Mouse (Mus musculus) left cerebral cortex, postnatal 36 days (tissue): ENCODE measurements at regions not wholly inside any gene's neighbourhood (a gene's known extent, or its start where the extent isn't known, plus 50 kb on each side); places are given as distances from the start of the nearest gene placed in this dataset.

Experiments used
- DNase-seq, 2 experiments: peaks; one replicate each; pipeline ENCODE4 v3.0.0; 2021 to 2022; ENCODE audit warnings: low spot score in 2 of 2, mixed read lengths in 1 of 2
- intact Hi-C: fragments of 180-260 bp; cut with DNase I; formaldehyde crosslinking; loops from one replicate; pipeline ENCODE4 v1.15.1; 2025

DNA sequence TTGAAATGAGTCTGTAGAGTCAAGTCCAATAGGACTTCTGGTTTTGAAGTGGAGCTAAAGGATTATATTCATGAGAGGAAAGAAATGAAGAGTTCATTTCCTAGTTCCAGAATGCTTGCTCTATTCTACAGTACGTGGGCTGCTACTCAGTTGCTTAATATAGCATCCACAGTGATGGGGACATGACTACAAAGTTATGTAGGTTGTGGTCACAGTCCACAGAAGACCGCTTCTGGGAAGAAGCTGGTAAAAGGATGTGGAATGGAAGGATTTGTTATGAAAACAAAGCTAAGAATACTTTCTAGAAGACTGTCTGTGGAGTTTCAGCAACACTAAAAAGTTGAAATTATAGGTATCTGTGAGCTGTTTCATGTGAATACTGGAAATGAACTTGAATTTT is 739.8 kb downstream of the Slitrk6 start:
- DNase-seq, result no peak
- intact Hi-C loops, result no loop called here

DNA sequence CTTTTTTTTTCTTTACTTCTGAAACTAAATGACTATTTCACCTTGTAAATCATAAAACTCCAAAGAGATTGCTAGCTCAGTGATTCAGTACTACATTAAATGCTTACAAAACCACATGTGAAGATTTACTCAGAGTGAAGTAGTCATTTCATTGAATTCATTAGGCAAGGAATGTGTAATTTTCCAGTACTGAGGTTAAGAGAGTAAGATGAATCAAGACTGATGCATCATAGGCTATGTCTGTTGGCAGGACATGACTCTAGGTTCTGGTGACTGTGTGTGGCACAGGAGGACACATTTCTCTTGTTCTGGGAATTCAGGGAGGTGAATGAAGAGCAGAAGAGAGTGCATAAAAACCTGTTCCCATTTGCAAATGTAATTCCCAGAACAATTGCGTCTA is 741.7 kb downstream of the Slitrk6 start:
- no peak for DNase-seq
- intact Hi-C loops, result no loop called here

DNA sequence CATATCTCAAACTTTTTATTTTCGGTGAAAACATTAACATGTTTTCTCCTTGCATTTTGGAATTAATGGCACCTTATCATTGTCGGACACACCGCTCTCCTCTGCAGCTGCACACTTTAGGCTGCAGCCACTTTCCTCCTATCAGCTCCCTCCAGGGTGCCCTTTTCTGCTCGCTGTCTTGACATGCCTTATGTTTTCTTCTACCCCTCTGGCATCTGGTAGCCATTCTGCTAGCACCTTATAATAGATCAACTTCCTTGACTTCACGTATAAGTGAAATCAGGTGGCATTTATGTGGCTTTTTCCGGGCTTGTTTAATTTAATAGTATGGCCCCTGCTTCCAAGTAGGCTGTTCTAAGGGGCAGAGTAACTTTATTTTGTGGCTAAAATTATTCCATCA is 747.8 kb downstream of the Slitrk6 start:
- intact Hi-C loops, result no loop called here
- DNase-seq, result no peak

DNA sequence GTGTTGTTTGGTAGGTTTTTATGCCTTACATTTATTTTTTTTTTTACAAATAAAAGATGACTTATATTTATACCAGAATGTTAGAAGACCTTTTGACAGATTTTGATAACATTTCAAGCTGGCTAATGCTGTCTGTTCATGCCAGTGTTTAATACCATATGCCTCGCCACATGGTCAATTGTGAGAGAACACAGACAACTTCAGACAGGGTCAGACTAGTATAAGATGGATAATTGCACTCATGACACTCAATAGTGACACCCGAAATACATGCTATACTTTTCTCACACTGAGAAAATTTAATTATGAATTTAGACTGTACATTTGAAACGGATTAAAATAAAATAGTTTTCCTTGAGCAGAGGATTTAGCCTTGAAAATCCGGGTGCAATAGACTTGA is 769.9 kb downstream of the Slitrk6 start:
- intact Hi-C loops, result no loop called here
- no peak for DNase-seq

DNA sequence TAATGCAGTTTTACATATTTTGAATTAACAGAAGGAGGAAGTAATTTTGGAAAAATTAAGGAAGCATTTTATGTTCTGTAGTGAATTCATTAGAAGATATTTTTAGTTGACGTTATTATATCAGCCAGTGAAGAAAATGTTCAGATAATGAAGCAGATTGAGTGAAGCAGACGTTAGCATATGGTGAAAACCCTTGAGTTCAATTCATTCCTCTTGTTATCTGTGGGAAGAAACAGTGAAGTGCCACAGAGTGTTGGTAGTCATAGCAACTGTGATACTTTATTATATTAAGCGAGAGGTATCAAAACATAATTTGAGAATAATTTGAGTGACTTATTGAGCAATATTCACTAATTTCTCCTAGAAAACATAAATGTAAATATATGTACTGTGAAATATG is 796.9 kb downstream of the Slitrk6 start:
- DNase-seq, result no peak
- intact Hi-C loops, result no loop called here

DNA sequence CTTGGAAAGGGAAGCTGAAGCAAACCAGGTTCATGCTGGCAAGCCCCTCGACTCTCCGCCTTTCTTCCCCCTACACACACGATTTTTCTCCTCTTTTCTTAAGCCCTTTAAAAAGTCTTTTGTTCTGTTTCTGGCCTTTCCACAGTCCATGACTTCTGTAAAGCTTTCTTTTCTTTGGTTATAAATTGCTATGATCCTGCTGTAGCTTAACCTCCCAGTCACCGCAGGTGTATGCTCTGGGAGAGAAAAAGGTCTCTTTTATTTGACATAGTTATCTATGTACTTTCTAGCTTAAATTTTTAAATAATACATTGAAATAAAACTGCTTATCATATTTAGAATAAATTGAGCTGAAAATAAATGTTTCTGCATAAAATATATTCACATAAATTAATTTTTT is 813.0 kb downstream of the Slitrk6 start:
- DNase-seq, result no peak
- intact Hi-C loops, result no loop called here

DNA sequence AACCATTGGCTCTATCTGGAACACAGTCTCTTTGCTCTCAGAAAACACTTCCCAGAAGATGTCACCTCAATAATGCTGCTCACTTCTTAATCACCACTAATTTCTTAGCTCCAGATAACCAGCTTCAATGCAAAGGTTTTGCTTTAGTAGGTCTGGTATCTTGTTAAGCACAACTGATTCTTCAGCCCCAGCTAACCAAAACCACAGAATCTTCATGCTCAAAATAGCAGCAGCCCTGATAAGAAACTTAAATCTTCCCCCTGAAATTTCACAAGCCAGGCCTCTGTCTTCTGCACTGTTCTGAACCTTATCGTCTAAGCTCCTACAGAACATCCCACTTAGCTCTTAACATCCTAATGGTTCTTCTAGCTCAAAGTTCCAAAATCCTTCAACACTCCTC is 813.8 kb downstream of the Slitrk6 start:
- intact Hi-C loops, result no loop called here

DNA sequence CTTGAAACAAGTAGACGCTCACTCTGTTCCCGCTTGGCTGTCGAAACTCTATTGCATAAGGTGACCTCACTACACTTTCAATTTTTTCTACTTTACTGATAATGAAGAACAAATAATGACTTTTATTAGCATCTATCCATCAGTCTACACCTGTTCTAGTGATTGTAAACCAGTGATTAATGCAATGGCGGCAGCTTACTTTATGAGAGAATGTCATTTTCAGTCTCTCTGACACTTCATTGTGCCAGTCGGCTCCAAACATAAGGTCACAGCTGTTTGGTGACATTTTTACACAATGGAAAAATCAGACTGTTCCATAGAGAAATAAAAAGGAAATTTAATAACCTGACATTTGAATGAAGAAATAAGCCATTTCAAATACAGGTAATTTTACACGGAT is 817.5 kb downstream of the Slitrk6 start:
- intact Hi-C loops, result no loop called here
- no peak for DNase-seq

More for the DNA sequence above, 813.8 kb downstream of the Slitrk6 start:
- no peak for DNase-seq

DNA sequence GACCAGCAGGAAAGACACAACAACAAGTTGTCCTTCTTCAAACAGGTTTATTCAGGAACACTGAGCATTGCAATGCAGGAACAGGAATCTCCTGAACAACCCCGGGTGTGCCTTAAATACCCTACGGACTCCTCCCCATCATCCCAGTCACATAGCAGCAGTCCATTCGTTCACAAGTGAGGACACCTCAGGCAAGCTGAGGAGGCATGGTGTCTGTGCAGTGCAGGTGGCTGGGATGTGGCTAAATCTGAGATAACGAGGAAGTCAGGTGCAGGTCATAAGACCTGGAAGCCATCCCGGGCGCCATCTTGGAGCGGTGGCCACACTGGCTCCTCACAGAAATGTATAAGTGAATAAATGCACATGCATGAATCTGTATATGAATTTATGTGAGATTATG is 826.0 kb downstream of the Slitrk6 start:
- intact Hi-C loops, result no loop called here
- no peak for DNase-seq

DNA sequence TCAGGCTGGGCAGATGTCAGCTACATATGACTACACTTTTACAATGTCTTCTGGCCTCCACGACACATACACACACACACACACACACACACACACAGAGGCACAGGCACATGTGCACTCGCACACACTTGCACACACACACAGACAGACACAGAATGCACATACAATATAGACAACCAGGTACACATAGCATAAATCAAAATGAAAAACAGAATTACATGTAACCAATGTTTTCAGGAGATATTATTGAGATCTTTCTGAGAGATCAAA is 863.1 kb downstream of the Slitrk6 start:
- DNase-seq, result no peak
- intact Hi-C loops, result loop anchor here (2.0 kb wide), 1 partner anchor 871 kb away; no protein-coding TSS in a partner anchor

DNA sequence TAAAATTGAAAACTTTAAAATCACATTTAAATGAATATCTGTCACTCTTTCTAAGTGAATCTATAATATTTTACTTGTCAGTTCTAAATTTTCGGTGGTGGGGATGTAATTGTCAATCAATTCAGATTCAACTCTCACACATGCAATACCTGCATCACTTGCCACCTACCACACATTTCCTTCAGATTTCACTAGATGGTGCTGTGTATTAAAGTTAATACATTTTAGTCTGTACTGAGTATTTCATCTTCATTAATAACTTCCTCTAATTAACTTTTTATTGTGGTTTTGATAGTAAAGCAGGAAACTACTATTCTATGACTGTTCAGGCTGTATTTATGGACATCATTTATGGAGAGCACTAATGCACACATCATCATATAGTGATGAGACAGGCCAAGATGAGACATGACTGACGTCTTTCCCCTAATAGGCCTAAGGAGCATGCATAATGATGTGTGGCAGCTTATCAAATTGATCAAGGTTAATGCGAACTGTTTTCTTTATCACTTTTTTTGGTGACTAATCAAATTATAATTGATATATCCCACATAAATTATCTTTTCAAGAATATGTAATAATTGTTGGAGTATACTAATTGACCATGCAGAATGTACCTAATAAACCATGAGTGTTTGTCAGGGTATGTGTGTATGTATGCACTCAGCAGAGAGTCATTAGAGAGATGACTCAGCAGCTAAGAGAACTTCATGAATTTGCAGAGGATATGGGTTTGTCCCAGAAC is 863.6 kb downstream of the Slitrk6 start:
- DNase-seq, result no peak
- intact Hi-C loops, result no loop called here

DNA sequence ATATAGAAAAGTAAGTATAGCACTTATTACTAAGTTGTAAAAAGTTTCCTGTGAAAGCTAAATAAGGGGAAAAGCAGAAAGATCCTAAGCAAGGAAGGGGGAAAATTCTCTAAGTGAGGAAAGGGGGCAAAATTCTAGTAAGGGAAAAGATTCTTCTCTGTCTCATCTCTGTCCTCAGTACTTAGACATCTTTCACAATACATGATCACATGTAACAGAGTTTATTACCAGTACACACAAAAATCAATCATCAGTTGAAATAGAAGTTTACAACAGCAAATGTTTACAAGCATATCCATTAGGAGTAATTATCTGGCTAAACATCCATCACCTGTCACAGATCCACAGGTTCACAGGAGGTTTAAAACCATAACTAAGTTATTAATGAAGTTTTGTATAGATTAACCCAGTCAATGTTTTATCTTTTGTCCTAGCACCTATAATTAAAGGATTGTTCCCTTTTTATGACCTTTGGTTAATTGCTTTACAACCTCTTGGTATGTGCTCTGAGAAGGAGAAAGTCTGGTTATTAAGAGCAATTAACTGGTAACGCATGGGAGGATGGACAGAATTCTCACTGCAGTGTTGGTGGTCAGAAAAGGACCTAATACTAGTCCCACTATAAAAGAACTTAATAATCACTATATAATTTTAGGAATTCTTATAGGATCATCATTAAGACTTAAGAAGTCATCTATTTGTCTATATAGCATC is 877.8 kb downstream of the Slitrk6 start:
- no peak for DNase-seq
- intact Hi-C loops, result loop anchor here (5.0 kb wide), 1 partner anchor 885 kb away; no protein-coding TSS in a partner anchor

DNA sequence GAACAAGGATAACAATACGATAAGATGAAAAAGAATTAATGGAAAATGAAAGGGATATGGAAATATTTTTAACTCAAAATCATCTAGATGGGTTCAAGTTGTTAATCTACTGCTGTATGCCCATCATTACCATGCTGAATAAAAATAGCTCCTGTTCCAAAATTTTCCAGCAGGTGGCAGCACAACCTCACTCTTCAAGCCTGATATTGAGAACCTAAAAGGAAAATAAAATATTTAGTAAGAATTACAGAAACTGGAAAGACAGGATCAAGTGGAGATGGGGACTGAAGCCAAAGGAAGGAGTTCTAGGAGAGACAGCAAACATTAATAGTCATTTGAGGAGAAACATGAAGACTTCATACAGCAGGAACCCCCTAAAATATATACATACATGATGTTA is 880.7 kb downstream of the Slitrk6 start:
- intact Hi-C loops, result no loop called here
- peak; percentile 4 to 17 for DNase-seq

DNA sequence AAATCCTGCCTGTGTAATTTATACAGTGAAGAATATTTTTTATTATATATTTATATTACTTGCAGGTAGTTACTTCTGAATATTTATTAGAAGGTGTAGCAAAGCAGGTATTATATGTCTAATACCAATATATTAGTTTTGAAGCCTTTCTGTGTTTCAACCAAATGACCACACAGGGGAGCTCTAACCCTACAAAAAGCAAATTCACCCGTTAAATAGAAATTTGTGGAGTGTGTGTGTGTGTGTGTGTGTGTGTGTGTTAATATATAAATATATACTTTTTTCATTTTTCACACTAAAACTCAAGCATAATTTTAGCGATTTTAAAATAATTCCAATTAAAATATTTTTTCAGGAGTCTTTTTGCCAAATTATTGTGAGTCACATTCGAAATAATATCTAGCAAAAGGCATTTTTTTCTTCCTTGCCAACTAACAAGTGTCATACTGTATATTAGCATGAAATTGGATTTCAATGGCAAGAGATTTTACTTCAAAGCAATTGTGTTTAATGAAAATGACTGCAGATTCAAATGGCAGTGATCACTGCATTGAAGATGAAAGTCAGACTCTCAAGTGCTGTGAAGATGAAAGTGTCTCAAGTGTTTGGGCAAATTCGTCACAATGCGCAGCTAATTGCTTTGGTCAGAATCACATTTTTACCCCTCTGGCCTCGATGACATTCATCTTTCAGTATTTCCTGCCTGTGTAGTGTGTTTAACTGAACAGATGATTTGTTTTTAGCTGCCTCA is 914.4 kb downstream of the Slitrk6 start:
- no peak for DNase-seq
- intact Hi-C loops, result no loop called here

DNA sequence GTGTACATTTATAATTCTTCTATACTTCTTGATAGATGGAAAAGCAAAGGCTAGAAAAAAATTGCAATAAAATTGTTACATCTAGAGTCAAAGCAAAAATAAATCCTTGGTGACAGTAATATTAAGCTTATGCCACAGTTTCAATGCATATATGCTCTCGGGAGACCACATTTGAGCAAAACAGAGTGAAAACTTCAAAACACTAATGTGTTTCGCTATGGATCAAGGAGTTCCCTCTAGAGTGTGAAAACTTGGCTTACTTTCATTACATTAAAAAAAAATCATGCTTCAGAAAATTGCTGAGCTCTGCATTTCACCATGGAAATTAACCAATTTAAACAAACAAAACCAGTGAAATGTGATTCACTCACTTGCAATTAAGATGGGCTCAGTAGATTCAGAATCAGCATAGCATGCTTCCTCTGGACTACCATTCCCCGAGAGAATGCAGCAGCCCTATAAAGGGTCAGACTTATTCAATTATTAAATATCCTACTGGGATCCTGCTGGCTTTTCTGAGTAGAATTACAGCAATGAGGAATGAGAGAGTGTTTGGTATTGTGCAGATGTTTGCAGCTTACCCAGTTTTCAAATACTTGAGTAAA is 888.7 kb upstream of the Slitrk1 start:
- intact Hi-C loops, result no loop called here
- DNase-seq, result no peak

DNA sequence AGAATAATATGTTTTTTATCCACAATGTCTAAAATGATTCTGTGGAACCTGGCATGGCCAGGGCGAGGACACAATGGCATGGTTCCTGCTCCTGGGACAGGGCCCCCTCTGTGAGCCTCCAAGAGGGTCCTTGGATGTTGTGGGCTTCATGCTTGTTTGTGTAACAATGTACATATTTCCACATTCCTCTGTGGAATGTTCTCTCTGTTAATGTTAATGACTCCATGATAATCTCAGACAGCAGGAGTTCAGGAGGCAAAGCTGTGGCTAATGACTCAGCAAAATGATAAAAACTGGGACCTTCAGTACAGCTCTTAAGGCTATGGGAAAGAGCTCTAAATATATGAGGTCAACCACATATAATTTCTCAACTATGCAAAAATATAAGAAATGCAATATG is 858.3 kb upstream of the Slitrk1 start:
- intact Hi-C loops, result no loop called here
- DNase-seq, result no peak

DNA sequence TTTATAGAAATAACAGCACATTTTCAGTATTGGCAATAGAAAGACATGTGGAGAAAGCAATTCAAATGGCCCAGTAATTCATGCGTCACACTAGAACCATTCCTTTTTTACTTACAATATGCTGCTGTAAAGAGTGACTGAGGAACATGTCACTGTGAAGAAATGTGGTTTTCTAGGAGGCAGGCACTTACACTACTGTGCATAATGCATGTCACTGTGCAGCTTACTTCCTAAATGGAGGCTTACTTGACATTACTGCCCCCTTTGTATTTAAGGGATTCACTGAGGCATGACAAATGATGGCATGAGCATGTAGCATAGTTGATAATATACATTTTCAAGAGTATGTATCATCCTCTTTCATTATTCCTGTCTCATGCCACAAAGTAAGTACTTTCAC is 846.9 kb upstream of the Slitrk1 start:
- DNase-seq, result no peak
- intact Hi-C loops, result no loop called here
